Mouse (Mus musculus): ENCODE measurements at regions not wholly inside any gene's neighbourhood (a gene's known extent, or its start where the extent isn't known, plus 50 kb on each side); places are given as distances from the start of the nearest gene placed in this dataset.

DNA sequence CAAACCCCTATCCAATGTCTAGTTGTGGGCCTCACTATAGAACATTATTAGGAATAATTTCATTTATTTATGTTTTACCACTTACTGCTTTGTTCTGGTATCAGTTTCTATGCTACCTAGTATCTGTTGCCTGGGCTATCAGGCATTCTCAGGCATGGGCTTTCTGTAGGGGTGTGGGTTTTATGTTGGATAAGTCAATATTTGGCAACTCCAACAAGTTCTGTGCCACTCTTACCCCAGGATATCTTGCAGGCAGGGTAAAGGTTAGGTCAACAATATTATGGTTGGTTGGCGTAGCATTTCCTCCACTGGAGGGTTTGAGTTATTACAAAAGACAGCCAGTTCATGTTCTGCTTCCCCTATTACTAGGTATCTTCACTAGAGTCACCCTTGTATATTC, 65.8 kb downstream of the Smim10l1 start:
- H3K27ac ChIP-seq (ENCODE audit: low read depth, low read length) = no peak overlapping the region
- 69% methylated on average over 1 of the region's 1 CpGs for WGBS
- H3K36me3 ChIP-seq (ENCODE audit: control insufficient read depth, insufficient read depth, low read length) = no peaks in the 10 kb centered on the region
- H3K4me2 ChIP-seq (replicated peaks; ENCODE audit: low read depth, low read length) = no peak overlapping the region
- DNase-seq (ENCODE audit: low spot score) = no peak
- H3K4me3 ChIP-seq (ENCODE audit: low read depth, low read length) = no peak overlapping the region
- no peaks in the 10 kb centered on the region for H3K27me3 ChIP-seq (ENCODE audit: control insufficient read depth, insufficient read depth, low read length)
- no peaks in the 10 kb centered on the region for H3K9me3 ChIP-seq (ENCODE audit: control insufficient read depth, low read length)
- H3K9ac ChIP-seq (ENCODE audit: low read depth, low read length) = no peak overlapping the region
- H3K4me1 ChIP-seq (replicated peaks; ENCODE audit: control insufficient read depth, insufficient read depth, low read length) = no peaks in the 10 kb centered on the region
- ATAC-seq (ENCODE audit: low FRiP score) = no peak

DNA sequence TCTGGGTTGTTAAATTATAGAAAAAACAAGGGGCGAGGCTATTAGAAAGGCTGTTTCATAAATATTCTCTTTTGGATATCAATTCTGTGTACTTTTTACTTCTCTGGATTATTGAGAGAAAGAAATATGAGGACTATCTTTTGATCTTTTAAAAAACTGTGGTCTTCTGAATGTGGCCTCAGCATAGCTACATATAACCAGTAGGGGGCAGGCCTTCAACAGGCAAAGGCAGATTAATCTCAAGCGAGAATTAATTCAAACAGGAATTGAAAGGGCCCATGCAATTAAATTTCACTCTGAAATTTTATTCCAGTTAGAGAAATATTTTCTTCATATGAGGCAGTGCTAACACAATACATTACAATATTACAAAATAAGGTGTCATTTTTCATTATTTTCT, 66.6 kb downstream of the Smim10l1 start:
- ATAC-seq (ENCODE audit: low FRiP score) (no peak), DNase-seq (ENCODE audit: low spot score) (peak; percentile 1)
- Histone ChIP-seq H3K27ac (ENCODE audit: low read depth, low read length) (no peak overlapping the region), H3K4me2 (replicated peaks; ENCODE audit: low read depth, low read length) (no peak overlapping the region), H3K9me3 (ENCODE audit: control insufficient read depth, low read length) (no peaks in the 10 kb centered on the region), H3K4me3 (ENCODE audit: low read depth, low read length) (no peak overlapping the region), H3K36me3 (ENCODE audit: control insufficient read depth, insufficient read depth, low read length) (no peaks in the 10 kb centered on the region), H3K4me1 (replicated peaks; ENCODE audit: control insufficient read depth, insufficient read depth, low read length) (no peaks in the 10 kb centered on the region), H3K9ac (ENCODE audit: low read depth, low read length) (no peak overlapping the region), H3K27me3 (ENCODE audit: control insufficient read depth, insufficient read depth, low read length) (no peaks in the 10 kb centered on the region)
- 70% methylated on average over 2 of the region's 2 CpGs for WGBS

DNA sequence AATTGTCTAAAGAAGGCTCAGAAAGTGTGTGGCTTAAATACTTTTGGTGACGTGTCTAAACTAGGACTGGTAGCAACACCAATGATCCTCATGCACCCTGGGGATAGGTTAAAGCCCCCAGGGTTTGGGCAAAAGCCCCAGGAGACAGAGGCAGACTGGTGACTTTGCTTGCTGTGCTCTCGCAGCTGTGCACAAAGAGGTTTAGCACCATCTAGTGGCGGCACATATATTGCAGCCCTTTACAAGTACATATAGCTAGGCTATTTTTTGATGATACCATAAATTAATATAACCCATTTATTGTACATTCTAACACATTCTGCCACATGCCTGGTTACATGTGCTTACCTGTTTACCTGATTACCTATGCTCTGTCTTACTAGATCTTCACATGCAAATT, 85.8 kb upstream of the 5530400C23Rik start:
- ATAC-seq (ENCODE audit: low FRiP score) (peak; percentile 64; the same call in 1 of the 2 replicates), DNase-seq (ENCODE audit: low spot score) (peak; percentile 51)
- Histone ChIP-seq H3K4me2 (replicated peaks; ENCODE audit: low read depth, low read length) (no peak overlapping the region), H3K4me1 (replicated peaks; ENCODE audit: control insufficient read depth, insufficient read depth, low read length) (no peaks in the 10 kb centered on the region), H3K36me3 (ENCODE audit: control insufficient read depth, insufficient read depth, low read length) (no peaks in the 10 kb centered on the region), H3K9me3 (ENCODE audit: control insufficient read depth, low read length) (no peaks in the 10 kb centered on the region), H3K9ac (ENCODE audit: low read depth, low read length) (no peak overlapping the region), H3K4me3 (ENCODE audit: low read depth, low read length) (no peak overlapping the region), H3K27ac (ENCODE audit: low read depth, low read length) (no peak overlapping the region), H3K27me3 (ENCODE audit: control insufficient read depth, insufficient read depth, low read length) (no peaks in the 10 kb centered on the region)
- WGBS = 3% methylated on average over 3 of the region's 3 CpGs

All from hindbrain, embryonic 11.5 days (tissue).